ENCODE assay signal across 30 mouse cellular contexts in the genomic region with DNA sequence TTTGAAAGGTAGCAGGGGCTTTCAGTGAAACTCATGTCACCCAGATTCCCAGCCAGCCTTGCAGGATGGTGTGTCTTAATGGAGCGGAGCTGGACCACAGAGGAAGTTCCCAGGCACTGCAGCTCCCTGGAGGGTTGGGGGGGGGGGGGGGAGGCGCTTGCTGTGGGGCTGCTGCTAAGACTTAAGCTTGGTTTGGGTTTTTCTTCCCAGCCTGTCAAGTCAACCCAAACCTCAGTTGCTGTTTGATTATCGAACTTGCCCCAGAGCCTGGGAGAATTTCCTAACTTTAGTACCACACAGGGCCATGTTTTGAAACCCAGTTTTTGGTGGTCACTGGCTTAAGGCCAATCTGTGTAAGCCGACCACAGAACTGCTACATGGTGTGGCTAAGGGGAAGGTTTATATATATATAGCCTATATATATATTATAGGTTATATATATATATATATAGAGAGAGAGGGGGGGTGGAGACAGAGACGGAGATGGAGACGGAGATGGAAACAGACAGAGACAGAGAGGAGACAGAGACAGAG. TPM values are rescaled to one million over a fixed set of nuclear protein-coding genes. Genes with fewer than 3 reads are reported as not detected.
DNase-seq lines count a peak whose midpoint lies in the region; ATAC-seq and TF ChIP-seq lines count a peak whose summit lies in the region.
"Had no signal": no experiment of that assay in that cellular context is flagged by ENCODE, and none has a peak within 500 bp of the region (broad histone marks: within the 10 kb centered on the region; RNA-seq: fewer than 3 reads in every experiment).

No protein-coding gene starts in this region.

- no peak overlapping the region for H3K4me2 ChIP-seq in kidney, embryonic 15.5 days
- no peak overlapping the region for H3K4me2 ChIP-seq in lung, embryonic 16.5 days (ENCODE audit: low read depth, low read length)
- no peak overlapping the region for H3K4me2 ChIP-seq in embryonic facial prominence, embryonic 14.5 days (ENCODE audit: low read depth, low read length)
- no peak overlapping the region for H3K4me2 ChIP-seq in limb, embryonic 14.5 days (replicated peaks; ENCODE audit: low read depth, low read length, severe bottlenecking)
- H3K4me2 ChIP-seq: heart, embryonic 15.5 days; hindbrain, embryonic 13.5 days; liver, embryonic 15.5 days; neural tube, embryonic 13.5 days had no signal

- H3K36me3 ChIP-seq in kidney, embryonic 15.5 days = peaks cover 8% of the 10 kb centered on the region
- no peaks in the 10 kb centered on the region for H3K36me3 ChIP-seq in lung, embryonic 16.5 days (ENCODE audit: control insufficient read depth, insufficient read depth, low read length)
- H3K36me3 ChIP-seq in embryonic facial prominence, embryonic 14.5 days (ENCODE audit: control insufficient read depth, insufficient read depth, low read length) = no peaks in the 10 kb centered on the region
- no peaks in the 10 kb centered on the region for H3K36me3 ChIP-seq in limb, embryonic 14.5 days (ENCODE audit: control insufficient read depth, insufficient read depth, low read length)
- H3K36me3 ChIP-seq: heart, embryonic 15.5 days; liver, embryonic 15.5 days had no signal

- no peak for TF ChIP-seq POLR2A in limb, embryonic 14.5 days (IDR thresholded peaks at IDR 0.05; ENCODE audit: borderline replicate concordance, extremely low read depth, insufficient read depth, insufficient read length)

- H3K4me1 ChIP-seq in kidney, embryonic 15.5 days = peaks cover 47% of the 10 kb centered on the region
- peaks cover 32% of the 10 kb centered on the region for H3K4me1 ChIP-seq in lung, embryonic 16.5 days (replicated peaks; ENCODE audit: control insufficient read depth, insufficient read depth, low read length)
- peaks cover 32% of the 10 kb centered on the region for H3K4me1 ChIP-seq in embryonic facial prominence, embryonic 14.5 days (ENCODE audit: control insufficient read depth, insufficient read depth, low read length)
- H3K4me1 ChIP-seq in limb, embryonic 14.5 days (ENCODE audit: control insufficient read depth, insufficient read depth, low read length) = peaks cover 52% of the 10 kb centered on the region
- H3K4me1 ChIP-seq: liver, embryonic 15.5 days had no signal

- H3K4me3 ChIP-seq in kidney, embryonic 15.5 days (replicated peaks) = no peak overlapping the region
- no peak overlapping the region for H3K4me3 ChIP-seq in lung, embryonic 16.5 days (ENCODE audit: low read length)
- H3K4me3 ChIP-seq in embryonic facial prominence, embryonic 14.5 days (ENCODE audit: low read depth, low read length) = no peak overlapping the region
- H3K4me3 ChIP-seq in limb, embryonic 14.5 days (replicated peaks; ENCODE audit: low read length) = no peak overlapping the region
- H3K4me3 ChIP-seq: forebrain, embryonic 10.5 days; heart, embryonic 15.5 days; hindbrain, embryonic 13.5 days; layer of hippocampus, adult 2 months; liver, embryonic 15.5 days; midbrain, embryonic 10.5 days; myocyte; neural tube, embryonic 13.5 days had no signal

- DNase-seq in kidney, adult 8-10 months = no peak
- DNase-seq in lung, postnatal 14 days = no peak
- DNase-seq in embryonic facial prominence, embryonic 14.5 days (ENCODE audit: low spot score) = peak; percentile 69
- DNase-seq in limb, embryonic 14.5 days (ENCODE audit: low spot score) = no peak
- DNase-seq in right cerebral cortex, postnatal 10 days (ENCODE audit: low spot score in 2 of 2) = no peak
- no peak for DNase-seq in adipocyte (ENCODE audit: low spot score)
- DNase-seq: adrenal gland, postnatal 10 days; cerebellum, adult 2 months; cerebellum, postnatal 25 days; embryo, embryonic 11 days; gastrocnemius, postnatal 25 days; heart, postnatal 36 days; kidney, postnatal 14 days; liver; right cerebral cortex, adult 18-20 months had no signal

- ATAC-seq in kidney, embryonic 15.5 days (replicated peaks; ENCODE audit: low FRiP score) = no peak
- peak; percentile 49 for ATAC-seq in lung, embryonic 16.5 days (ENCODE audit: low read depth)
- ATAC-seq in embryonic facial prominence, embryonic 14.5 days (ENCODE audit: low read depth) = peak; percentile 16; the same call in 1 of the 2 replicates
- ATAC-seq in limb, embryonic 14.5 days (ENCODE audit: low FRiP score, low read depth) = no peak
- ATAC-seq: activated CD4-positive, CD25-positive, alpha-beta regulatory T cell, adult 4 months; forebrain, embryonic 16.5 days; inflammation-experienced regulatory T-cells, adult 6 months; midbrain, embryonic 16.5 days had no signal

- H3K9ac ChIP-seq in kidney, embryonic 15.5 days = no peak overlapping the region
- no peak overlapping the region for H3K9ac ChIP-seq in lung, embryonic 16.5 days (ENCODE audit: low read length)
- H3K9ac ChIP-seq in embryonic facial prominence, embryonic 14.5 days (ENCODE audit: low read depth, low read length) = no peak overlapping the region
- H3K9ac ChIP-seq in limb, embryonic 14.5 days (ENCODE audit: low read depth, low read length, severe bottlenecking) = no peak overlapping the region
- H3K9ac ChIP-seq: heart, embryonic 15.5 days; hindbrain, embryonic 13.5 days; liver, embryonic 15.5 days; neural tube, embryonic 13.5 days had no signal

- H3K27me3 ChIP-seq in kidney, embryonic 15.5 days = no peaks in the 10 kb centered on the region
- H3K27me3 ChIP-seq in lung, embryonic 16.5 days (ENCODE audit: control insufficient read depth, insufficient read depth, low read depth, low read length) = no peaks in the 10 kb centered on the region
- no peaks in the 10 kb centered on the region for H3K27me3 ChIP-seq in embryonic facial prominence, embryonic 14.5 days (replicated peaks; ENCODE audit: control insufficient read depth, insufficient read depth, low read length)
- H3K27me3 ChIP-seq in limb, embryonic 14.5 days (ENCODE audit: control insufficient read depth, insufficient read depth, low read length) = no peaks in the 10 kb centered on the region
- H3K27me3 ChIP-seq: heart, embryonic 15.5 days; hindbrain, embryonic 13.5 days; liver, embryonic 15.5 days; neural tube, embryonic 13.5 days had no signal

- H3K27ac ChIP-seq in kidney, embryonic 15.5 days = peak overlapping the region; percentile 72; the same call in 1 of the 2 replicates
- H3K27ac ChIP-seq in lung, embryonic 16.5 days (ENCODE audit: low read length) = peak overlapping the region; percentile 52
- H3K27ac ChIP-seq in embryonic facial prominence, embryonic 14.5 days (replicated peaks; ENCODE audit: low read depth, low read length) = no peak overlapping the region
- H3K27ac ChIP-seq in limb, embryonic 14.5 days (replicated peaks; ENCODE audit: low read depth, low read length) = 0 out of 2 replicates have a peak overlapping the region, but pooled peaks have one; percentile 26
- H3K27ac ChIP-seq: forebrain, embryonic 10.5 days; layer of hippocampus, adult 2 months; liver, embryonic 15.5 days; macrophage; midbrain, embryonic 10.5 days; neural tube, embryonic 13.5 days had no signal

- WGBS in kidney, embryonic 15.5 days = 49% methylated on average over 6 of the region's 6 CpGs
- WGBS in lung, embryonic 16.5 days = 60% methylated on average over 6 of the region's 6 CpGs
- 42% methylated on average over 6 of the region's 6 CpGs for WGBS in embryonic facial prominence, embryonic 14.5 days
- WGBS in limb, embryonic 14.5 days = 38% methylated on average over 6 of the region's 6 CpGs

- H3K9me3 ChIP-seq in kidney, embryonic 15.5 days (replicated peaks) = no peaks in the 10 kb centered on the region
- H3K9me3 ChIP-seq in lung, embryonic 16.5 days (ENCODE audit: control insufficient read depth, low read length) = no peaks in the 10 kb centered on the region
- no peaks in the 10 kb centered on the region for H3K9me3 ChIP-seq in embryonic facial prominence, embryonic 14.5 days (ENCODE audit: control insufficient read depth, low read length)
- no peaks in the 10 kb centered on the region for H3K9me3 ChIP-seq in limb, embryonic 14.5 days (ENCODE audit: control insufficient read depth, low read length)
- H3K9me3 ChIP-seq: forebrain, embryonic 10.5 days; heart, embryonic 15.5 days; hindbrain, embryonic 13.5 days; liver, embryonic 15.5 days; midbrain, embryonic 10.5 days; neural tube, embryonic 13.5 days had no signal

RNA-seq across cellular contexts. Expression of a gene that starts 19.8 kb away (rescaled TPM):
- 27.6 and 34.9 TPM in 2 replicates for polyA plus RNA-seq in kidney, embryonic 15.5 days (2015; fragmentation: Nextera tagmentation; extraction: Ambion mirVana)
- polyA plus RNA-seq in lung, embryonic 16.5 days (2015; fragmentation: Nextera tagmentation; extraction: Ambion mirVana) = 29.5 and 31.5 TPM in 2 replicates
- 14.5 and 18.7 TPM in 2 replicates for polyA plus RNA-seq in embryonic facial prominence, embryonic 14.5 days (2014; fragmentation: Nextera tagmentation; extraction: Ambion mirVana)
- 47.3 and 77.7 TPM in 2 replicates for polyA plus RNA-seq in limb, embryonic 14.5 days (2012; rRNA removed)
- polyA plus RNA-seq in limb, embryonic 14.5 days (2014; fragmentation: Nextera tagmentation; extraction: Ambion mirVana) = 27.2 and 33.5 TPM in 2 replicates
- polyA plus RNA-seq: inflammation-experienced regulatory T-cells, adult 6 months; macrophage had no signal

Comparison
In these comparisons a context has a peak if more than half of its experiments do, and no peak if none do; other contexts are left out.
1. ATAC-seq: peak in lung, embryonic 16.5 days (single experiment) and embryonic facial prominence, embryonic 14.5 days (single experiment); none in kidney, embryonic 15.5 days (single experiment) and limb, embryonic 14.5 days (single experiment).